Mouse (Mus musculus): ENCODE measurements around the gene Rusc2. TPM values are rescaled to one million over a fixed set of nuclear protein-coding genes. Genes with fewer than 3 reads are reported as not detected.

Rusc2 gene
- polyA plus RNA-seq, 1 experiment from 2014 or later, result 0.69 TPM

GRCm38 (mm10) chr4:43442044-43442443 is 60.3 kb downstream of the Rusc2 start:
- DNase-seq (ENCODE audit: low spot score), result peak; percentile 100

GRCm38 (mm10) chr4:43442456-43443361 is 60.9 kb downstream of the Rusc2 start:
- peak; percentile 70 for DNase-seq (ENCODE audit: low spot score)

- DNase-seq (ENCODE audit: low spot score), result peak; percentile 19
Measured at GRCm38 (mm10) chr4:43443511-43443910, 61.7 kb downstream of the Rusc2 start.

DNA sequence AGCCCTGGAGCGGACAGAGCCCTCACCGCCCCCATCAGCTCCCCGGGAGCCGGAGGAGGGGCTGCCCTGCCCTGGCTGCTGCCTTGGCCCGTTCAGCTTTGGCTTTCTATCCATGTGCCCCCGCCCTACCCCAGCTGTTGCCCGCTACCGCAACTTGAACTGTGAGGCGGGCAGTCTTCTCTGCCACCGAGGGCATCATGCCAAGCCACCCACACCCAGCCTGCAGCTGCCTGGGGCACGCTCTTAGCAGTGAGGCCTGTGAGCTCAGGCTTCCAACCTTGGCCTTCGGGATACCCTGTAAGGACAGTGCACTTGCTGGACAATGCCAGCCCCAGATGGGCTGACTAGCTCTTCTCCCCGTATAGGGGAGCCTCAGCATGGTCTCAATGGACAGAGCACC is 65.5 kb downstream of the Rusc2 start:
- DNase-seq (ENCODE audit: low spot score), result no peak

- no peak for DNase-seq (ENCODE audit: low spot score)
Measured at GRCm38 (mm10) chr4:43448554-43448953, 66.8 kb downstream of the Rusc2 start.

DNA sequence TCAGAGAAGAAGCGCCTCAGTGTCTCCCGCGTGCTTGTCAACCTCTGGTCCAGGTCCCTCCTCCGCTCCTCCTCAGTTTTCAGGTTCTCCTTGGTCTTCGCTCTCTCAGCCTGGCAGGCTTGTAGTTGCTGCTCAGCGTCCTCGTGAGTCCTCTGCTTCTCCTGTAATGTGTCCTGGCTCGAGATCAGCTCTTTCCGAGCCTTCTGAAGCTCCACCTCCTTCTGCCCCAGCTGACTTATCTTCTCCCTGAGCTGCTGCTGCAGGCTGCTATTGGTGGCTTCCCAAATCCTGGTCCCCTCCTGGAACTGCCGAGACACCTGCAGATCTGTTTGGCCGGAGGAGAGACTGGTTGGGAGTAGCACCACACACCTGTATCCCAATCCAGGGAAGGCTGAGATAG is 70.5 kb downstream of the Rusc2 start:
- DNase-seq (ENCODE audit: low spot score), result no peak

DNA sequence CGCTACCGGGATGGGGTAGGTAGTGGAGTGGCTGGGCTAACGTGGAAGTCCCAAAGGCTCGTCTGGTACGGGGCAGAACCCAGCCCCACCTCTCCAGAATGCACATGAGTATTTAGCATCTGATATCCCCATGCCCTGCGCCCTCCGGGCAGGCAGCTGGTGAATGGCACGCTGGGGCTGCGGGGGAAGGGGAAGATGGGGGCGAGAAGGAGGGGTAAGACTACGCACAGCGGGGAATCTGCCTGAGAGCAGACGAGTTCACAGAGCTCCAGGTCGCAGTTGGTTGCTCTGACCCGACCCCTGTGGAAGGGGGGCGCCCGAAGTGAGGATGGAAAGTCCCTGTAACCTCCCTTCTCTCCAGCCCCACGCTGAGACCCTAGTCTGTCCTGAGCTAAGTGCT is 71.6 kb downstream of the Rusc2 start:
- DNase-seq (ENCODE audit: low spot score), result peak; percentile 39

GRCm38 (mm10) chr4:43454041-43454836 is 72.5 kb downstream of the Rusc2 start, which contains the start of gene Cd72:
Gene Cd72 (minus strand): TSS chr4:43454628.
- peak; percentile 35 for DNase-seq (ENCODE audit: low spot score)

DNA sequence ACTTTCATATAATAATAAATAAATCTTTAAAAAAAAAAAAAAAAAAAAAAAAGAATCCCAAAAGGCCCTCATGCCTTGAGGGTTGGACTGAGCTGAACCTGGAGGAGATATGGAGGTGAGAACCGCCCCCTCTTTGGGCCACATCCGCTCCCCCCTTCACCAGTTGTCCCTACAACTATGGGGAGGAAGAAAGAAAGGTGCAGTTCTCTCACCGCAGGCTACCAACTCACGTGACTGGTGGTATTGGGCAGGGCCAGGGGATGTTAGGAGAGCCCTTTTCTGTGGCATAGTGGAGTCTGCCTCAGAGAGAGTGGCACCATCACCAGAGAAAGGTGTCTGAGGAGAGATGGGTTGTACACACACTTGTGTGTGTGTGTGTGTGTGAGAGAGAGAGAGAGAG is 74.7 kb downstream of the Rusc2 start:
- peak; percentile 80 for DNase-seq (ENCODE audit: low spot score)

GRCm38 (mm10) chr4:43457124-43457523 is 75.3 kb downstream of the Rusc2 start:
- peak; percentile 32 for DNase-seq (ENCODE audit: low spot score)

- no peak for DNase-seq (ENCODE audit: low spot score)
Measured at GRCm38 (mm10) chr4:43463102-43463501, 81.3 kb downstream of the Rusc2 start.

- peak; percentile 23 for DNase-seq (ENCODE audit: low spot score)
Measured at GRCm38 (mm10) chr4:43465935-43466334, 84.2 kb downstream of the Rusc2 start.

- DNase-seq (ENCODE audit: low spot score), result no peak
Measured at GRCm38 (mm10) chr4:43466872-43467271, 85.1 kb downstream of the Rusc2 start.

DNA sequence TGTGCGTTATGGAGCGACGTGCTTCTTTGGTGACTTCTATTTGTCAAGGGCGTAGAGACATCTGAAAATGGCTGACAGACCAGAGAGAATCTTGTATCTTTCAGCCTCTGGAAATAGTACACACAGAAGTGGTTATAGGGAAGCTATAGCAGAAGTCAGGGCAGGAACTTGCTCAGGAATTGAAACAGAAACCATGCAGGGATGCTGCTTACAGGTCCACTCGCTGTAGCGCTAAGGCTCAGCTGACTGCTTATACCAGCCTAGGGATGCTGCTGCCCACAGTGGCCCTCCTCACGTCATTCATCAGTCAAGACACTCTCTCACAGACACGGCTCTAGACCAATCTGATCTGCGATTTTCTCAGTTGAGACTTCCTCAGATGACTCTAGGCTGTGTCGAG is 88.5 kb downstream of the Rusc2 start:
- no peak for DNase-seq (ENCODE audit: low spot score)

DNA sequence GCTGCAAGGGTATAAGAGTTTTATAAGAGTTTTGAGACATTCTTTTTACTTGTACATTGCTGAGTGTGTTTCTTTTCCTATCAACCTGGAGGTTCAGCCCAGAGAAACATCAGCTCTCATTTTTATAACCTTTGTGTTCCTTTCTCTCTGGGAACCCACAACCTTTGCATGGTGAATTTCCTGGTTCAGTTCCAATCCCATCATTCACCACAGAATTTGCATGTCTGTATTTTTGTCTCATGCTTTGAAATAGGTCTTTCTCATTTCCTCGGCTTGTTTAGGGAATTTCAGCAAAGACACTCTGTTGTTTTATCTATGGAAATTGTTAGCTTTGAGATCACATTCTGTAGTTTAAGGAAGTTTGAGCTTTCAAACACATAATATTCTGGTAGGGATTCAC is 91.9 kb downstream of the Rusc2 start:
- no peak for DNase-seq (ENCODE audit: low spot score)

- DNase-seq (ENCODE audit: low spot score), result peak; percentile 23
Measured at GRCm38 (mm10) chr4:43476604-43477003, 94.8 kb downstream of the Rusc2 start.

Other genes starting within 250 kb of the Rusc2 start
- 0.03 and 0.13 TPM in 2 replicates for gene Atp8b5, start 114.8 kb upstream of the Rusc2 start, polyA plus RNA-seq (2015; fragmentation: Nextera tagmentation; extraction: Ambion mirVana)
- gene Fam166b, start 47.2 kb downstream of the Rusc2 start, polyA plus RNA-seq (2015; fragmentation: Nextera tagmentation; extraction: Ambion mirVana), result 0.14 and 0.19 TPM in 2 replicates
- 2.1 and 2.8 TPM in 2 replicates for gene Tesk1, start 60.0 kb downstream of the Rusc2 start, polyA plus RNA-seq (2015; fragmentation: Nextera tagmentation; extraction: Ambion mirVana)
- 6.4 and 6.6 TPM in 2 replicates for gene Cd72, start 72.6 kb downstream of the Rusc2 start, polyA plus RNA-seq (2015; fragmentation: Nextera tagmentation; extraction: Ambion mirVana)
- 138 and 168 TPM in 2 replicates for gene Sit1, start 101.8 kb downstream of the Rusc2 start, polyA plus RNA-seq (2015; fragmentation: Nextera tagmentation; extraction: Ambion mirVana)
- gene Ccdc107, start 110.9 kb downstream of the Rusc2 start, polyA plus RNA-seq (2015; fragmentation: Nextera tagmentation; extraction: Ambion mirVana), result 85.1 and 92.8 TPM in 2 replicates
- gene Arhgef39, start 117.7 kb downstream of the Rusc2 start, polyA plus RNA-seq (2015; fragmentation: Nextera tagmentation; extraction: Ambion mirVana), result 35.5 and 37.1 TPM in 2 replicates
- gene Car9, start 125.0 kb downstream of the Rusc2 start, polyA plus RNA-seq (2015; fragmentation: Nextera tagmentation; extraction: Ambion mirVana), result 1.6 TPM in 2 replicates
- gene Tpm2, start 141.8 kb downstream of the Rusc2 start, polyA plus RNA-seq (2015; fragmentation: Nextera tagmentation; extraction: Ambion mirVana), result 28.1 and 34.2 TPM in 2 replicates
- gene Creb3, start 180.4 kb downstream of the Rusc2 start, polyA plus RNA-seq (2015; fragmentation: Nextera tagmentation; extraction: Ambion mirVana), result 51.7 and 61.2 TPM in 2 replicates
- gene Tln1, start 180.7 kb downstream of the Rusc2 start, polyA plus RNA-seq (2015; fragmentation: Nextera tagmentation; extraction: Ambion mirVana), result 80.7 and 87.0 TPM in 2 replicates
- gene Rgp1, start 196.7 kb downstream of the Rusc2 start, polyA plus RNA-seq (2015; fragmentation: Nextera tagmentation; extraction: Ambion mirVana), result 18.9 and 21.1 TPM in 2 replicates
- 26.9 and 29.3 TPM in 2 replicates for gene Gba2, start 196.9 kb downstream of the Rusc2 start, polyA plus RNA-seq (2015; fragmentation: Nextera tagmentation; extraction: Ambion mirVana)
- 0.23 TPM in 1 of 2 replicates, not detected in the other for gene Msmp, start 202.5 kb downstream of the Rusc2 start, polyA plus RNA-seq (2015; fragmentation: Nextera tagmentation; extraction: Ambion mirVana)
- gene Npr2, start 250.0 kb downstream of the Rusc2 start, polyA plus RNA-seq (2015; fragmentation: Nextera tagmentation; extraction: Ambion mirVana), result 0.75 and 0.91 TPM in 2 replicates